Mouse (Mus musculus) erythroblast, embryonic 14.5 days (primary cell): Measurements from ENCODE around the gene Ogt.

Experiments
- GATA1 ChIP-seq: IDR thresholded peaks from 2 replicates; pipeline ENCODE4 v1.6.1; 2012; ENCODE audit warnings: low read length, inconsistent platforms, mixed read lengths
- TAL1 ChIP-seq: IDR thresholded peaks from 3 replicates; pipeline ENCODE4 v1.6.1; 2012; ENCODE audit warnings: low read length, inconsistent platforms, mixed read lengths

- TF ChIP-seq TAL1 (no peak), GATA1 (no peak)
Observed at GRCm38 (mm10) chrX:101698232-101698631, 58.4 kb downstream of the Ogt start.
